Mouse (Mus musculus) midbrain, postnatal 0 days (tissue): ENCODE measurements around the gene Mrpl43. TPM values are rescaled to one million over a fixed set of nuclear protein-coding genes. Genes with fewer than 3 reads are reported as not detected.

Experiments
- ATAC-seq: fragments of 200-750 bp; cut with Nextera tagmentation; 2 replicates; pipeline ENCODE4 v1.8.0; 2017; ENCODE audit warnings: moderate number of reproducible peaks, mild to moderate bottlenecking, moderate TSS enrichment, moderate library complexity; ENCODE audit not compliant: low FRiP score
- DNase-seq: peaks from one replicate; pipeline ENCODE4 v3.0.0-alpha.2; 2015; ENCODE audit warnings: low spot score
- H3K27ac ChIP-seq: fragments of 300-500 bp; sonication (generic); 2 replicates; pipeline ENCODE4 v1.5.1; 2014; ENCODE audit warnings: low read depth, mild to moderate bottlenecking, low read length, mixed read lengths
- H3K27me3 ChIP-seq: fragments of 300-500 bp; sonication (generic); 2 replicates; pipeline ENCODE4 v1.6.1; 2014; ENCODE audit warnings: low read length, control low read depth, mixed read lengths; ENCODE audit not compliant: insufficient read depth
- H3K36me3 ChIP-seq: fragments of 300-500 bp; sonication (generic); 2 replicates; pipeline ENCODE4 v1.6.1; 2014; ENCODE audit warnings: low read length, control low read depth, mixed read lengths; ENCODE audit not compliant: insufficient read depth
- H3K4me1 ChIP-seq: fragments of 300-500 bp; sonication (generic); 2 replicates; pipeline ENCODE4 v1.6.1; 2014; ENCODE audit warnings: mild to moderate bottlenecking, control low read depth, antibody characterized with exemption, low read length, mixed read lengths; ENCODE audit not compliant: insufficient read depth
- H3K4me2 ChIP-seq: fragments of 300-500 bp; sonication (generic); 2 replicates; pipeline ENCODE4 v1.6.1; 2014; ENCODE audit warnings: low read depth, mild to moderate bottlenecking, low read length, mixed read lengths; ENCODE audit not compliant: poor library complexity, severe bottlenecking
- H3K4me3 ChIP-seq: fragments of 300-500 bp; sonication (generic); 2 replicates; pipeline ENCODE4 v1.5.1; 2014; ENCODE audit warnings: low read depth, mild to moderate bottlenecking, low read length, moderate library complexity
- H3K9ac ChIP-seq: fragments of 300-500 bp; sonication (generic); replicated peaks from 2 replicates; pipeline ENCODE4 v1.6.1; 2014; ENCODE audit warnings: mild to moderate bottlenecking, low read length, moderate library complexity, mixed read lengths; ENCODE audit not compliant: poor library complexity, severe bottlenecking
- H3K9me3 ChIP-seq: fragments of 300-500 bp; sonication (generic); 2 replicates; pipeline ENCODE4 v1.6.1; 2016; ENCODE audit warnings: low read length, control low read depth
- CTCF ChIP-seq: IDR thresholded peaks from 2 replicates; pipeline ENCODE4 v1.5.1; 2016; ENCODE audit warnings: antibody characterized with exemption, mild to moderate bottlenecking
- WGBS: fragments of 180-500 bp; shearing (Covaris S2); extraction: QIAGEN DNeasy Blood & Tissue Kit; methylation state at CpG from one replicate; pipeline ENCODE4 v1.1.7; 2014; 5-methylcytosine and 5-hydroxymethylcytosine counted together
- polyA plus RNA-seq: library from polyadenylated mRNA; unstranded; fragments of >200 nt; fragmentation: Nextera tagmentation; extraction: Ambion mirVana; gene quantifications from 2 replicates; pipeline ENCODE4 v1.2.1, GENCODE M21; 2015
- total RNA-seq: library from RNA; depleted of rRNA; stranded (reverse); fragments of >200 nt; gene quantifications from 2 replicates; pipeline ENCODE4 v1.2.3, GENCODE M21; 2014

Gene Mrpl43
- total and polyA plus RNA-seq, 2 experiments from 2014 or later = 87.6 to 105 TPM

- peak overlapping the region; percentile 82 for H3K27ac ChIP-seq
- WGBS = 0% methylated on average over 14 of the region's 48 CpGs
- peak overlapping the region; percentile 72 for H3K4me3 ChIP-seq
- TF ChIP-seq CTCF = no peak
- peaks cover 15% of the 10 kb centered on the region for H3K4me1 ChIP-seq
- H3K9ac ChIP-seq = peak overlapping the region; percentile 69
- DNase-seq (peak; percentile 80), ATAC-seq (peak; percentile 69)
- no peaks in the 10 kb centered on the region for H3K27me3 ChIP-seq
- H3K36me3 ChIP-seq = no peaks in the 10 kb centered on the region; the same call in 1 of the 2 replicates
- H3K4me2 ChIP-seq = peak overlapping the region; percentile 88
- no peaks in the 10 kb centered on the region for H3K9me3 ChIP-seq
Observed at GRCm38 (mm10) chr19:45017909-45018308, 11.7 kb upstream of the Mrpl43 start.

- 0% methylated on average over 14 of the region's 27 CpGs for WGBS
- peaks cover 15% of the 10 kb centered on the region for H3K4me1 ChIP-seq
- TF ChIP-seq CTCF = peak; percentile 66
- peaks cover under 1% of the 10 kb centered on the region; the same call in 1 of the 2 replicates for H3K36me3 ChIP-seq
- peak; percentile 62 for ATAC-seq
- peak overlapping the region; percentile 88 for H3K4me2 ChIP-seq
- H3K4me3 ChIP-seq = peak overlapping the region; percentile 72
- H3K27ac ChIP-seq = peak overlapping the region; percentile 82
- DNase-seq = peak; percentile 92
- no peaks in the 10 kb centered on the region for H3K27me3 ChIP-seq
- no peaks in the 10 kb centered on the region for H3K9me3 ChIP-seq
- H3K9ac ChIP-seq = peak overlapping the region; percentile 69
Observed at GRCm38 (mm10) chr19:45017216-45017771, 11.1 kb upstream of the Mrpl43 start.

- Histone ChIP-seq H3K9ac (peak overlapping the region; percentile 69), H3K27ac (peak overlapping the region; percentile 82), H3K27me3 (no peaks in the 10 kb centered on the region), H3K4me2 (peak overlapping the region; percentile 88), H3K9me3 (no peaks in the 10 kb centered on the region), H3K4me1 (peaks cover 15% of the 10 kb centered on the region), H3K4me3 (peak overlapping the region; percentile 72), H3K36me3 (peaks cover 2% of the 10 kb centered on the region; the same call in 1 of the 2 replicates)
- peak; percentile 81 for DNase-seq
- 1% methylated on average over 16 of the region's 18 CpGs for WGBS
- TF ChIP-seq CTCF = no peak
- ATAC-seq = peak; percentile 26; the same call in 1 of the 2 replicates
Observed at GRCm38 (mm10) chr19:45016341-45017215, 10.3 kb upstream of the Mrpl43 start.

GRCm38 (mm10) chr19:45015518-45016281 is 9.5 kb upstream of the Mrpl43 start:
- Histone ChIP-seq H3K9me3 (no peaks in the 10 kb centered on the region), H3K4me3 (peak overlapping the region; percentile 72), H3K9ac (peak overlapping the region; percentile 48), H3K27me3 (no peaks in the 10 kb centered on the region), H3K4me1 (peaks cover 15% of the 10 kb centered on the region), H3K27ac (peak overlapping the region; percentile 82), H3K4me2 (peak overlapping the region; percentile 88), H3K36me3 (peaks cover 6% of the 10 kb centered on the region)
- 2% methylated on average over 34 of the region's 34 CpGs for WGBS
- TF ChIP-seq CTCF = no peak
- ATAC-seq (no peak), DNase-seq (no peak)

GRCm38 (mm10) chr19:45014981-45015402 is 8.8 kb upstream of the Mrpl43 start:
- peaks cover 13% of the 10 kb centered on the region for H3K36me3 ChIP-seq
- peak overlapping the region; percentile 88 for H3K4me2 ChIP-seq
- H3K27me3 ChIP-seq = no peaks in the 10 kb centered on the region
- H3K4me1 ChIP-seq = peaks cover 15% of the 10 kb centered on the region
- under 1% methylated on average over 23 of the region's 25 CpGs for WGBS
- TF ChIP-seq CTCF = no peak
- no peak overlapping the region for H3K27ac ChIP-seq
- no peak for DNase-seq
- no peaks in the 10 kb centered on the region for H3K9me3 ChIP-seq
- ATAC-seq = no peak
- H3K4me3 ChIP-seq = peak overlapping the region; percentile 72; the same call in 1 of the 2 replicates
- H3K9ac ChIP-seq = no peak overlapping the region
